In the genomic region with DNA sequence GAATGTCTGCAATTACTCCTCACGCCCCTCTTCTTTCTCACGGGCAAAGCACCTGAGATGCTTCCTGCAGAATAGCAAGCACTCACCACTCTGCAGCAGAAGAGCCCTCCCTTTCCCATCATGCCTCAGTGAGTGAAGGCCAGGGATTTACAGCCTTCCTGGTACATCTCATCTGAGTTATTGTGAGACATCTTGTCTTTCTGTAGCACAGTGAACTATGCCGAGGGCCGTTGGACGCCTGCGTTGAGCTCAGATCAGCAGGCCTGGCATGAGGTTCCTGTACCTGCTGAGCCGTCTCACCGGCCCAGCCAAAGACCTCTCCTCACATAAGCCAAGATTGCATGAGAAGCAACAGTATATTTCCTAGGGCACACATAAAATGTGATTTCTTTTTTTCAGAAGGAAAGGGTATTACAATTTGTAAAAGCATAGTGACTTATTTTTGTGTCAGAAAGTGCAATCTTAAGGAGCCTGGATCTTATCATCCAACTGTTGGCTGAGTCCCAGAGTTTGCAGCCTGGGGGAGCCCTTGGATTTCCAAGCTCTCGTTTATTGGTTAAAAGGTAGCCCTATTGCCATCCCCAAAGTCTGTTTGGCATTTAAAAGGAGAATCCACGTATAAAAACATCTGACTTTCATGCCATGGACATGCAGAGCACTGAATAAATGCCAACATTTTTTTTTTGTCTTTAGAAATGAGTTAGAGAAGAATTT, we compare ENCODE assay signal across 10 mouse cellular contexts.
DNase-seq lines count a peak whose midpoint lies in the region; ATAC-seq and TF ChIP-seq lines count a peak whose summit lies in the region.
"Had no signal": no experiment of that assay in that cellular context is flagged by ENCODE, and none has a peak within 500 bp of the region (broad histone marks: within the 10 kb centered on the region; RNA-seq: fewer than 3 reads in every experiment).

No protein-coding gene starts in this region.

- WGBS in kidney, embryonic 15.5 days = 64% methylated on average over 10 of the region's 10 CpGs
- 30% methylated on average over 10 of the region's 10 CpGs for WGBS in midbrain, postnatal 0 days

- peak; percentile 40 for DNase-seq in kidney, postnatal 10 days
- DNase-seq in cerebellum, adult 18-20 months = peak; percentile 58 to 64
- peak; percentile 74 to 85 for DNase-seq in cerebellum, postnatal 14 days
- DNase-seq in midbrain, postnatal 0 days (ENCODE audit: low spot score) = peak; percentile 26
- DNase-seq in urinary bladder, postnatal 25 days (ENCODE audit: low spot score) = no peak
- DNase-seq in gastrocnemius, postnatal 4 days (ENCODE audit: low spot score in 2 of 2) = no peak
- DNase-seq: heart, adult 18-20 months had no signal

- H3K27me3 ChIP-seq in kidney, embryonic 15.5 days = no peaks in the 10 kb centered on the region
- no peaks in the 10 kb centered on the region for H3K27me3 ChIP-seq in midbrain, postnatal 0 days (ENCODE audit: insufficient read depth, low read length)
- H3K27me3 ChIP-seq: Patski had no signal

- no peak overlapping the region for H3K4me3 ChIP-seq in kidney, embryonic 15.5 days (replicated peaks)
- no peak overlapping the region for H3K4me3 ChIP-seq in midbrain, postnatal 0 days (ENCODE audit: low read depth, low read length)

- peak; percentile 19 for TF ChIP-seq CTCF in midbrain, postnatal 0 days (IDR thresholded peaks at IDR 0.05)

- no peak overlapping the region for H3K9ac ChIP-seq in kidney, embryonic 15.5 days
- no peak overlapping the region for H3K9ac ChIP-seq in midbrain, postnatal 0 days (replicated peaks; ENCODE audit: low read length, poor library complexity, severe bottlenecking)

- 0 out of 2 replicates have a peak, but pooled peaks cover 13% of the 10 kb centered on the region for H3K4me1 ChIP-seq in kidney, embryonic 15.5 days
- H3K4me1 ChIP-seq in midbrain, postnatal 0 days (ENCODE audit: insufficient read depth, low read length) = peaks cover 13% of the 10 kb centered on the region; the same call in 1 of the 2 replicates

- H3K4me2 ChIP-seq in kidney, embryonic 15.5 days = no peak overlapping the region
- no peak overlapping the region for H3K4me2 ChIP-seq in midbrain, postnatal 0 days (ENCODE audit: low read depth, low read length, poor library complexity, severe bottlenecking)

- no peak for ATAC-seq in kidney, embryonic 15.5 days (replicated peaks; ENCODE audit: low FRiP score)
- no peak for ATAC-seq in midbrain, postnatal 0 days (ENCODE audit: low FRiP score)
- ATAC-seq: Patski had no signal

- H3K9me3 ChIP-seq in kidney, embryonic 15.5 days (replicated peaks) = no peaks in the 10 kb centered on the region
- no peaks in the 10 kb centered on the region for H3K9me3 ChIP-seq in midbrain, postnatal 0 days (ENCODE audit: low read length)

- H3K27ac ChIP-seq in kidney, embryonic 15.5 days = no peak overlapping the region
- no peak overlapping the region for H3K27ac ChIP-seq in midbrain, postnatal 0 days (ENCODE audit: low read depth, low read length)
- H3K27ac ChIP-seq: stomach, postnatal 0 days had no signal

- H3K36me3 ChIP-seq in kidney, embryonic 15.5 days = no peaks in the 10 kb centered on the region
- no peaks in the 10 kb centered on the region for H3K36me3 ChIP-seq in midbrain, postnatal 0 days (ENCODE audit: insufficient read depth, low read length)

Comparison
In these comparisons a context has a peak if more than half of its experiments do, and no peak if none do; other contexts are left out.
1. DNase-seq: peak in kidney, postnatal 10 days (single experiment), cerebellum, adult 18-20 months (2 of 2), cerebellum, postnatal 14 days (2 of 2) and midbrain, postnatal 0 days (single experiment); none in urinary bladder, postnatal 25 days (single experiment) and gastrocnemius, postnatal 4 days (0 of 2).